In the genomic region with DNA sequence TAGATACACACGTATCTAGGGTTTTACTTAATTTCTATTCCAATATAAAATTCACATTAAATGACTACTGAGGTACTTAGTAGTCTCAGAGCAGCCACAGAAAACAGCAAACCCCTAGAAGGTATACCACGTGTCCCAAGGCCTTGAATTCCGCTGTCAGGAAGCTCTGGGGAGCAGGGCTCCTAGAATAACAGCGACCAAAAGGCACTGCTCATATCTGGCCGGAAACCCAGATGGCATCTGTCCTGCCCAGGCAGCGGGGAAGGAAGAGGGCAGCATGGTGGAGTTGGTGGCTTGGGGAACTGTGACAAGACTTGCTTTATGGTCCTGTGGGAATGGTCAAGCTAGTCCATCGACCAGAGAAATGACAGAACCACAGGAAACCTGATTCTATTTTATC, we compare ENCODE assay signal across 20 mouse cellular contexts.
DNase-seq lines count a peak whose midpoint lies in the region; ATAC-seq lines count a peak whose summit lies in the region.
"Had no signal": no experiment of that assay in that cellular context is flagged by ENCODE, and none has a peak within 500 bp of the region (broad histone marks: within the 10 kb centered on the region; RNA-seq: fewer than 3 reads in every experiment).

No protein-coding gene starts in this region.

- H3K36me3 ChIP-seq in heart, embryonic 14.5 days (ENCODE audit: control insufficient read depth, insufficient read depth, low read length): no peaks in the 10 kb centered on the region
- no peaks in the 10 kb centered on the region for H3K36me3 ChIP-seq in heart, embryonic 10.5 days
- H3K36me3 ChIP-seq in liver, embryonic 11.5 days (ENCODE audit: control insufficient read depth, insufficient read depth, low read length): no peaks in the 10 kb centered on the region
- H3K36me3 ChIP-seq in neural tube, embryonic 15.5 days: no peaks in the 10 kb centered on the region
- H3K36me3 ChIP-seq: forebrain, embryonic 10.5 days; hindbrain, embryonic 10.5 days; liver, embryonic 12.5 days; midbrain, embryonic 10.5 days had no signal

- H3K4me3 ChIP-seq in heart, embryonic 14.5 days (ENCODE audit: control insufficient read depth in 1 of 2, insufficient read depth in 1 of 2, low read depth in 1 of 2, low read length in 2 of 2): no peak overlapping the region
- H3K4me3 ChIP-seq in heart, embryonic 10.5 days: no peak overlapping the region
- H3K4me3 ChIP-seq in liver, embryonic 11.5 days (ENCODE audit: low read depth, low read length): no peak overlapping the region
- H3K4me3 ChIP-seq in neural tube, embryonic 15.5 days (replicated peaks): no peak overlapping the region
- H3K4me3 ChIP-seq: forebrain, embryonic 10.5 days; hindbrain, embryonic 10.5 days; liver, embryonic 12.5 days; midbrain, embryonic 10.5 days had no signal

- DNase-seq in adrenal gland, postnatal 14 days: peak; percentile 53
- no peak for DNase-seq in adrenal gland, postnatal 10 days
- no peak for DNase-seq in heart, embryonic 10.5 days (ENCODE audit: low spot score)
- DNase-seq in liver, embryonic 11.5 days (ENCODE audit: low spot score): no peak
- DNase-seq in liver: no peak
- DNase-seq: adrenal gland, postnatal 25 days; cerebellum, adult 18-20 months; kidney, adult 18-20 months; lung, embryonic 14.5 days; right cerebral cortex, postnatal 4 days had no signal

- peaks cover 5 to 6% of the 10 kb centered on the region in 2 experiments; a peak in 3 of 4 replicates for H3K4me1 ChIP-seq in heart, embryonic 14.5 days (ENCODE audit: control insufficient read depth in 2 of 2, insufficient read depth in 2 of 2, low read length in 2 of 2)
- H3K4me1 ChIP-seq in heart, embryonic 10.5 days: peaks cover 29% of the 10 kb centered on the region
- H3K4me1 ChIP-seq in liver, embryonic 11.5 days (replicated peaks; ENCODE audit: control insufficient read depth, insufficient read depth, low read length): peaks cover 8% of the 10 kb centered on the region
- peaks cover 18% of the 10 kb centered on the region for H3K4me1 ChIP-seq in neural tube, embryonic 15.5 days

- peak overlapping the region; percentile 19 to 50; a peak in 1 of 4 replicates for H3K27ac ChIP-seq in heart, embryonic 14.5 days (replicated peaks in 1 of 2; ENCODE audit: control insufficient read depth in 1 of 2, insufficient read depth in 1 of 2, low read depth in 2 of 2, low read length in 2 of 2)
- H3K27ac ChIP-seq in heart, embryonic 10.5 days: no peak overlapping the region
- H3K27ac ChIP-seq in liver, embryonic 11.5 days (ENCODE audit: low read depth, low read length): peak overlapping the region; percentile 11; the same call in 1 of the 2 replicates
- no peak overlapping the region for H3K27ac ChIP-seq in neural tube, embryonic 15.5 days (replicated peaks)
- H3K27ac ChIP-seq: forebrain, embryonic 10.5 days; hindbrain, postnatal 0 days; midbrain, embryonic 10.5 days had no signal

- no peak for ATAC-seq in heart, embryonic 14.5 days (ENCODE audit: insufficient number of reproducible peaks, insufficient read depth, low FRiP score, low read depth)
- no peak for ATAC-seq in liver, embryonic 11.5 days (replicated peaks; ENCODE audit: low FRiP score)
- ATAC-seq in granulocyte monocyte progenitor cell, adult 5-6 weeks (replicated peaks; ENCODE audit: poor library complexity, severe bottlenecking): peak; percentile 57
- no peak for ATAC-seq in neural tube, embryonic 15.5 days (ENCODE audit: low FRiP score)
- ATAC-seq: CD4-positive, CD25-positive, alpha-beta regulatory T cell, adult 4 months; hindbrain, postnatal 0 days; Patski had no signal

- H3K4me2 ChIP-seq in heart, embryonic 14.5 days (ENCODE audit: low read length): no peak overlapping the region
- H3K4me2 ChIP-seq in liver, embryonic 11.5 days: no peak overlapping the region
- H3K4me2 ChIP-seq in neural tube, embryonic 15.5 days: no peak overlapping the region
- H3K4me2 ChIP-seq: liver, embryonic 12.5 days; lung, embryonic 14.5 days had no signal

- 61% methylated on average over 7 of the region's 7 CpGs for WGBS in heart, embryonic 14.5 days
- WGBS in heart, embryonic 10.5 days: 66% methylated on average over 7 of the region's 7 CpGs
- 53% methylated on average over 7 of the region's 7 CpGs for whole genome bisulfite sequencing in liver, embryonic 11.5 days
- WGBS in neural tube, embryonic 15.5 days: 63% methylated on average over 7 of the region's 7 CpGs

- H3K27me3 ChIP-seq in heart, embryonic 14.5 days (ENCODE audit: control insufficient read depth, insufficient read depth, low read length): no peaks in the 10 kb centered on the region
- no peaks in the 10 kb centered on the region for H3K27me3 ChIP-seq in heart, embryonic 10.5 days (ENCODE audit: insufficient read depth, poor library complexity, severe bottlenecking)
- H3K27me3 ChIP-seq in liver, embryonic 11.5 days (replicated peaks; ENCODE audit: control insufficient read depth, insufficient read depth, low read length): no peaks in the 10 kb centered on the region
- no peaks in the 10 kb centered on the region for H3K27me3 ChIP-seq in neural tube, embryonic 15.5 days (replicated peaks)
- H3K27me3 ChIP-seq: liver, embryonic 12.5 days; Patski had no signal

- no peak overlapping the region for H3K9ac ChIP-seq in heart, embryonic 14.5 days (ENCODE audit: low read length)
- H3K9ac ChIP-seq in liver, embryonic 11.5 days (ENCODE audit: low read depth, low read length): no peak overlapping the region
- no peak overlapping the region for H3K9ac ChIP-seq in neural tube, embryonic 15.5 days (replicated peaks)
- H3K9ac ChIP-seq: liver, embryonic 12.5 days; lung, embryonic 14.5 days had no signal

- no peaks in the 10 kb centered on the region for H3K9me3 ChIP-seq in heart, embryonic 14.5 days (ENCODE audit: control insufficient read depth, low read length)
- no peaks in the 10 kb centered on the region for H3K9me3 ChIP-seq in heart, embryonic 10.5 days
- H3K9me3 ChIP-seq in liver, embryonic 11.5 days (ENCODE audit: control insufficient read depth, low read length): no peaks in the 10 kb centered on the region
- H3K9me3 ChIP-seq in neural tube, embryonic 15.5 days (replicated peaks): no peaks in the 10 kb centered on the region
- H3K9me3 ChIP-seq: forebrain, embryonic 10.5 days; hindbrain, embryonic 10.5 days; liver, embryonic 12.5 days; midbrain, embryonic 10.5 days had no signal

Comparison
In these comparisons a context has a peak if more than half of its experiments do, and no peak if none do; other contexts are left out.
1. H3K27ac ChIP-seq: peak in heart, embryonic 14.5 days (2 of 2) and liver, embryonic 11.5 days (single experiment); none in heart, embryonic 10.5 days (single experiment) and neural tube, embryonic 15.5 days (single experiment).